Mouse (Mus musculus) ES-E14 (cell line): ENCODE measurements at regions not wholly inside any gene's neighbourhood (a gene's known extent, or its start where the extent isn't known, plus 50 kb on each side); places are given as distances from the start of the nearest gene placed in this dataset.

ENCODE experiments used
- DNase-seq: peaks from one replicate; pipeline ENCODE4 v3.0.0-alpha.2; 2013; ENCODE audit warnings: low read depth, low spot score
- H3K27ac ChIP-seq: 2 replicates; pipeline ENCODE4 v1.5.1; 2012; ENCODE audit warnings: low read depth, mild to moderate bottlenecking, low read length, moderate library complexity, mixed read lengths; ENCODE audit not compliant: poor library complexity, insufficient read depth, severe bottlenecking
- H3K36me3 ChIP-seq: 2 replicates; pipeline ENCODE4 v1.6.1; 2012; ENCODE audit warnings: mild to moderate bottlenecking, low read length, moderate library complexity, mixed read lengths; ENCODE audit not compliant: control insufficient read depth, poor library complexity, insufficient read depth, severe bottlenecking
- H3K4me1 ChIP-seq, 2 experiments: fragments of 150-350 bp in 1 of 2; sonication (generic) in 1 of 2; 2 replicates each; pipeline ENCODE4 v1.6.1; 2012; ENCODE audit warnings: low read length in 2 of 2, mild to moderate bottlenecking in 1 of 2, mixed read lengths in 1 of 2; ENCODE audit not compliant: control insufficient read depth in 2 of 2, insufficient read depth in 2 of 2, poor library complexity in 1 of 2
- H3K4me3 ChIP-seq, 2 experiments: fragments of 150-350 bp in 1 of 2; sonication (generic) in 1 of 2; 2 replicates each; pipeline ENCODE4 v1.5.1; 2012; ENCODE audit warnings: low read length in 2 of 2, low read depth in 1 of 2, mild to moderate bottlenecking in 1 of 2, mixed read lengths in 1 of 2; ENCODE audit not compliant: insufficient read depth in 1 of 2, poor library complexity in 1 of 2, severe bottlenecking in 1 of 2
- H3K9ac ChIP-seq: 2 replicates; pipeline ENCODE4 v1.6.1; 2012; ENCODE audit warnings: low read depth, mild to moderate bottlenecking, low read length, mixed read lengths; ENCODE audit not compliant: poor library complexity, insufficient read depth, severe bottlenecking
- H3K9me3 ChIP-seq: fragments of 150-350 bp; sonication (generic); 2 replicates; pipeline ENCODE4 v1.6.1; 2012; ENCODE audit warnings: low read depth, mild to moderate bottlenecking, low read length; ENCODE audit not compliant: control insufficient read depth, insufficient read depth
- CHD2 ChIP-seq: IDR thresholded peaks from 2 replicates; pipeline ENCODE4 v1.6.1; 2014; ENCODE audit warnings: mild to moderate bottlenecking, low read depth, low read length, inconsistent platforms
- HCFC1 ChIP-seq: IDR thresholded peaks from 2 replicates; pipeline ENCODE4 v1.6.1; 2012; ENCODE audit warnings: low read length, inconsistent platforms, borderline replicate concordance; ENCODE audit not compliant: insufficient read depth
- MAFK ChIP-seq: IDR thresholded peaks from 2 replicates; pipeline ENCODE4 v1.6.1; 2014; ENCODE audit warnings: mild to moderate bottlenecking, low read depth, low read length, inconsistent platforms; ENCODE audit not compliant: insufficient read depth
- ZC3H11A ChIP-seq: IDR thresholded peaks from 2 replicates; pipeline ENCODE4 v1.6.1; 2012; ENCODE audit warnings: low read depth, mild to moderate bottlenecking, inconsistent platforms, low read length, borderline replicate concordance
- ZNF384 ChIP-seq: IDR thresholded peaks from 2 replicates; pipeline ENCODE4 v1.6.1; 2012; ENCODE audit warnings: low read depth, low read length, inconsistent platforms
- in situ Hi-C, 2 experiments: fragments of 600-800 bp; cut with MboI; formaldehyde crosslinking; loops; one replicate each; pipeline ENCODE4 v1.15.1; 2025; ENCODE audit warnings: low sequenced_read_pairs in 2 of 2, inconsistent platforms in 1 of 2; ENCODE audit not compliant: unreplicated experiment in 2 of 2

- no peak for DNase-seq
- no peak overlapping the region for H3K9ac ChIP-seq
- no peaks in the 10 kb centered on the region for H3K36me3 ChIP-seq
- no peaks in the 10 kb centered on the region for H3K4me1 ChIP-seq
- TF ChIP-seq CHD2: no peak
- no peak for TF ChIP-seq MAFK
- no peak for TF ChIP-seq HCFC1
- no peak for TF ChIP-seq ZNF384
- no peak for TF ChIP-seq ZC3H11A
- no peak overlapping the region for H3K27ac ChIP-seq
- in situ Hi-C loops: no loop called here
- H3K9me3 ChIP-seq: no peaks in the 10 kb centered on the region
- no peak overlapping the region for H3K4me3 ChIP-seq
Measured at GRCm38 (mm10) chr8:8797521-8797920, 107.2 kb upstream of the Arglu1 start.

DNA sequence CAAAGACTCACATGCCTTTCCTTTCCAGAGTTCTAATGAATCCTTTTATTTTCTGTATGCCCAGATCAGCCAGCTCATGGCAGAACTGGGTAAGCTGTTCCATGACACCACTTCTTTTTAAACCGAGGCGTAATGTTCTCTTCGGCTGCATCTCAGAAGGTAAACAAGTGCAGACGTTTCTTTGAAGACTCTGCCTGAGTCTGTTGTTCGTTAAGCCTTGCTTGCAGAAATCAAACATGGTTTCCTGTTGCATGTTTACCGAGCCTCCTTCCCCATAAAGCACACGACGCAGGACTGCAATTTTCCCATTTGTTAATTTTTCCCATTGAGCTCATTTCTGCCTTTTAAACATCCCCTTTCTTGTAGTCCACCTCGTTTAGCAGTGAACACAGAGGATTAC is 106.6 kb upstream of the Arglu1 start:
- no peaks in the 10 kb centered on the region for H3K4me1 ChIP-seq
- no peak overlapping the region for H3K27ac ChIP-seq
- no peaks in the 10 kb centered on the region for H3K36me3 ChIP-seq
- H3K9me3 ChIP-seq: no peaks in the 10 kb centered on the region
- no peak overlapping the region for H3K4me3 ChIP-seq
- in situ Hi-C loops: no loop called here
- no peak for DNase-seq
- no peak for TF ChIP-seq MAFK
- TF ChIP-seq ZC3H11A: no peak
- TF ChIP-seq CHD2: no peak
- no peak for TF ChIP-seq ZNF384
- TF ChIP-seq HCFC1: no peak
- no peak overlapping the region for H3K9ac ChIP-seq

GRCm38 (mm10) chr8:8794711-8795110 is 104.4 kb upstream of the Arglu1 start:
- H3K4me1 ChIP-seq: no peaks in the 10 kb centered on the region
- H3K27ac ChIP-seq: no peak overlapping the region
- no peaks in the 10 kb centered on the region for H3K36me3 ChIP-seq
- DNase-seq: no peak
- no peak overlapping the region for H3K4me3 ChIP-seq
- no peaks in the 10 kb centered on the region for H3K9me3 ChIP-seq
- H3K9ac ChIP-seq: no peak overlapping the region
- in situ Hi-C loops: no loop called here
- no peak for TF ChIP-seq ZNF384
- TF ChIP-seq HCFC1: no peak
- TF ChIP-seq MAFK: no peak
- TF ChIP-seq ZC3H11A: no peak
- no peak for TF ChIP-seq CHD2

- in situ Hi-C loops: no loop called here
- Histone ChIP-seq H3K4me1 (0 out of 4 replicates have a peak, but pooled peaks cover 0 to 2% of the 10 kb centered on the region in 2 experiments), H3K9ac (no peak overlapping the region), H3K36me3 (no peaks in the 10 kb centered on the region), H3K9me3 (no peaks in the 10 kb centered on the region), H3K27ac (no peak overlapping the region), H3K4me3 (no peak overlapping the region)
- DNase-seq: no peak
- no peak for TF ChIP-seq HCFC1
- TF ChIP-seq ZC3H11A: no peak
- no peak for TF ChIP-seq MAFK
- no peak for TF ChIP-seq CHD2
- no peak for TF ChIP-seq ZNF384
Measured at GRCm38 (mm10) chr8:8779931-8780330, 89.6 kb upstream of the Arglu1 start.
